Mouse (Mus musculus): ENCODE measurements at regions not wholly inside any gene's neighbourhood (a gene's known extent, or its start where the extent isn't known, plus 50 kb on each side); places are given as distances from the start of the nearest gene placed in this dataset.

DNA sequence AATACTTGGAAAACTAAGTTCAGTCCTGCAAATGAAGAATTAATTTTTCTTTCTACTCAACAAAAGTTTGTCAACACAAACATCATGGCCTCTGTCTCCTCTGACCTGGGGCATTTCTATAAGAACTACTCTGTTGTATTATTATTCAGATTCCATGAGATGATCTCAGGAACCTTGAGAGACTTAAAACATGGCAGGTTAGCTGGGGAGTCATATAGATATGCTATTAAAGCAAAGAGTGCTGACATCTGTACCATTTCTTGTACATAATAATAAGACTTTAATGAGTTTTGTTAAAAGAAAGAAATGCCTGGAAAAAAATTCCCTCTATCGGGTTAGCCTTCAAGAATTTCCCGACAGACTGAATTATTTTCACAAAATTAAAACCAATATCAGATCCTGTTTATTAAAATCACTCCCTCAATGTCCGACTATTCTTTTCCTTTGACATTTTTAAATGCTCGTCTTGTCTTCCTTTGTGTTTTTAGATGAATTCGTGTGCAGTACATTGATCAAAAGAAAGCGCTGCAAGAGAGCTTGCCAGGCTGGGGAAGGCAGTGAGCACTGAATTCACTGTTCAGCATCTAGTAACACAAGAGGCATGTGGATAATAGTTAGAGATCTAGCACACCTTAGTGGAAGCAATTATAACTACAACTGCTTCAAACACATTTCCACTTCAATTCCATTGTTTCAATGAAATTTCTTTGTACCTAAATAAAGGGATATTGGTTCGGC lies 145.0 kb upstream of the Cxadr start:
- no peaks in the 10 kb centered on the region for H3K4me1 ChIP-seq (replicated peaks)
- H3K36me3 ChIP-seq = no peaks in the 10 kb centered on the region
- H3K4me2 ChIP-seq = no peak overlapping the region
- H3K27ac ChIP-seq = no peak overlapping the region
- no peaks in the 10 kb centered on the region for H3K9me3 ChIP-seq (replicated peaks)
- no peak overlapping the region for H3K4me3 ChIP-seq (replicated peaks)
- no peaks in the 10 kb centered on the region for H3K27me3 ChIP-seq
- H3K9ac ChIP-seq = no peak overlapping the region
- WGBS (ENCODE audit: insufficient replicate concordance) = 50% methylated on average over 7 of the region's 7 CpGs
- ATAC-seq (ENCODE audit: low read depth) (no peak), DNase-seq (no peak)

DNA sequence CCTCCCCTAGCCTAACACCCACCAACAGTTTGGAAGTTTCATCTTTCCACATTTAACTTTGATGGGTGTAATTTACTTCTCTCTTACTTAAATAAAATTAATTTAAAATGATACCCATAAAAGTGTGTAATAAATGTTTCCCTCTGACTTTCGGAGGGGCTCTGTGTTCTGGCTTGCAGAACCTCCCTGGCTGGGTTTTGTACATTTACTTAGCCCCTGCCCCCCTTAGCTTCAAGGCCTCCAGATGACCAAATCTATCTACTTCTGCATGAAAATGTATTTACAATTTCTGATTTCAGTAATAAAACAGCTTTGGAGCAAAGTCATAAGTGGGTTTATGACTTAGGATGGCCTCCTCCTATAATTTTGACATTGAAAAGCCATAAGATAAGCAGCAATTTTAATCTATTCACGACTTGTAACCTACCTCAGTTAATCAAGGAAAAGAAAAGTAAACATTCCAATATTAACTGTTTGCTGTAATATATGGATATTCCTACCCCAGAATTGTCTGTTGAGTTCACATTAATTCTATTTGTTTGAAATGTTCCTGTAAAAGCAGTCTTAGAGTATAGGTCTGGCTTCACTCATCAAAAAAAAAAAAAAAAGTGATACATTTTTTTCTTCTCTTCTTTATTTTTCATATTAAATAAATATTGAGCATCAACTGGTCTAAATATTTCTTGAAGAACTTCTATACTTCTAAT lies 147.2 kb upstream of the Cxadr start:
- H3K4me3 ChIP-seq (replicated peaks) = no peak overlapping the region
- no peaks in the 10 kb centered on the region for H3K9me3 ChIP-seq (replicated peaks)
- no peaks in the 10 kb centered on the region for H3K27me3 ChIP-seq
- H3K9ac ChIP-seq = no peak overlapping the region
- H3K27ac ChIP-seq = no peak overlapping the region
- no peaks in the 10 kb centered on the region for H3K36me3 ChIP-seq
- DNase-seq (no peak), ATAC-seq (ENCODE audit: low read depth) (no peak)
- WGBS (ENCODE audit: insufficient replicate concordance) = 40% methylated on average over 2 of the region's 2 CpGs
- H3K4me1 ChIP-seq (replicated peaks) = no peaks in the 10 kb centered on the region
- H3K4me2 ChIP-seq = no peak overlapping the region

DNA sequence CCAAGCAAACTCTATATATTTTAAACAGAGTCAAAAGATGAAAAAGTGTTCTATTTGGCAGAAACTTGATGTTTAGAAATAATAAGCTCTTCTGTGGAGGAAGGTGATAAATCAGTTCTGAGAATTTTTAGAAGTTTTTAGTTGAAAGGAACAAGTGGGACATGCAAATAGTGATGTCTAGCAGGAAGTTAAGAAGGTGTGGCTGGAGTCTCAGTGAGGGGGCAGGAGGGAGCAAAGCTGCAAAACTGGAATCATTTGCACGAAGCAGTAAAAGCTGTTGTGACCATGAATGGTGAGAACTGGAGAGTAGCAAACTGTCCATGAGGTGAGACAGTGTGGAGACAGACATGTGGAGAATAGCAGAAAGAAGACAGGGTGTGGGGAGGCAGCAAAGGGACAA lies 157.1 kb upstream of the Cxadr start:
- ATAC-seq (ENCODE audit: low read depth) = no peak
- Histone ChIP-seq H3K9ac (no peak overlapping the region), H3K9me3 (replicated peaks) (no peaks in the 10 kb centered on the region), H3K4me1 (replicated peaks) (no peaks in the 10 kb centered on the region), H3K36me3 (no peaks in the 10 kb centered on the region), H3K4me3 (replicated peaks) (no peak overlapping the region), H3K27me3 (no peaks in the 10 kb centered on the region), H3K27ac (no peak overlapping the region), H3K4me2 (no peak overlapping the region)
- 41% methylated on average over 1 of the region's 1 CpGs for WGBS (ENCODE audit: insufficient replicate concordance)
- no peak for DNase-seq

DNA sequence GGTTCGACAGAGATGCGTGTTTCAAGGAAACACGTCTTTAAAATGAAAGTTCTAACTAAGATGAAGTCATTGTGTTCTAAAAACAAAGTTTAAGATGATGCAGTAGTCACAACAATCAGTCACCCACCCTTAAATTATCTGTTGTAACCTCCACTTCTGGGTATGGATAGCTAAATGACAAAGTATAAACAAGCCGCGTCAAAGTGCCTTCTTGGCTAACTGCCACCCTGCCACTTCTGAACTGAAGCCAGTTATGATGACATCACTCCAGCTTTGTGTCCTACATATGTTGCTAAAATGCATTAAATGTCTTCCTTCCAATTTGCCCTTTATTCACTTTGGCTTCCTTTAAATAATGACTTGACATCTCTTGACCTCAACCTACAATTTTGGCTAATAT lies 165.8 kb upstream of the Cxadr start:
- Histone ChIP-seq H3K9ac (no peak overlapping the region), H3K27me3 (no peaks in the 10 kb centered on the region), H3K27ac (no peak overlapping the region), H3K4me1 (replicated peaks) (no peaks in the 10 kb centered on the region), H3K36me3 (no peaks in the 10 kb centered on the region), H3K4me2 (no peak overlapping the region), H3K9me3 (replicated peaks) (no peaks in the 10 kb centered on the region), H3K4me3 (replicated peaks) (no peak overlapping the region)
- DNase-seq (no peak), ATAC-seq (ENCODE audit: low read depth) (no peak)
- WGBS (ENCODE audit: insufficient replicate concordance) = 82% methylated on average over 5 of the region's 5 CpGs

DNA sequence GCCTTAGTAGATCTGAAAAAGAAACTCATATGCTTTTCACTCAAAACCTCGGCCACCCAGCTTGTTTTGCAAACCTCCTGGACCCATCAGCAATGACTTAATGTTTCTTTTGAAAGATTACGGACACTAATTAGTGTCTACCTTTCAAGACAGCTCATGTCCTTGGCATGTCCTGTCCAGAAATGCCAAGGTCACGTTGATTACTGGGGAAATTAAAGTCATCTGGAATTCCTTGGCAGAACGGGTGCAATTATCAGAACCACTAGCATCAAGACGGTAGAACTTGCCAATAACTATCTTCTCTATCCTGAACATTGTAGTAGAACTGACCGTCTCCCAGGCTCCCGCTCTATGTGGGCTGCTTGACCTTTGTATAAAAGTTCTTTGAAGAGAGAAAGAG lies 166.8 kb upstream of the Cxadr start:
- H3K27me3 ChIP-seq = no peaks in the 10 kb centered on the region
- H3K4me1 ChIP-seq (replicated peaks) = no peaks in the 10 kb centered on the region
- no peak overlapping the region for H3K4me3 ChIP-seq (replicated peaks)
- H3K36me3 ChIP-seq = no peaks in the 10 kb centered on the region
- H3K9ac ChIP-seq = no peak overlapping the region
- no peak for ATAC-seq (ENCODE audit: low read depth)
- H3K4me2 ChIP-seq = no peak overlapping the region
- no peaks in the 10 kb centered on the region for H3K9me3 ChIP-seq (replicated peaks)
- WGBS (ENCODE audit: insufficient replicate concordance) = 62% methylated on average over 7 of the region's 7 CpGs
- no peak for DNase-seq
- H3K27ac ChIP-seq = no peak overlapping the region

DNA sequence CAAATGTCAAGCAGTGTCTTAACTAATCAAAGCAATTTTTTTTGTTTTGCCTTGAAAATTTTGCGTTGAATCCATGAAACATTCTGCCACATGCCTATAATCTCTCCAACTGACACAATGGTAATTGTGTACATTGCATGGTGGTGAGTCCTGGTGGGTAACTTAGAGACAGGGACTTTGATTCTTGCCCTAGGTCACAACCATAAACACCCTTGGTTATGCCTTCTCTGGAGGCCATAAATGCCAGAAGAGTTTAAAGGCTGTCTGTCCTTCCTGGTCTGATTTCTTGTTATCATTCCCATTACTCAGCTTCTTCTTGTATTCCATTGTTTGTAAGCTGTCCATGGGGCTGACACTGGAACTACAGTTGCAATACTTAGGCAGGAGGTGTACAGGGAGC lies 179.6 kb upstream of the Cxadr start:
- no peak for ATAC-seq (ENCODE audit: low read depth)

DNA sequence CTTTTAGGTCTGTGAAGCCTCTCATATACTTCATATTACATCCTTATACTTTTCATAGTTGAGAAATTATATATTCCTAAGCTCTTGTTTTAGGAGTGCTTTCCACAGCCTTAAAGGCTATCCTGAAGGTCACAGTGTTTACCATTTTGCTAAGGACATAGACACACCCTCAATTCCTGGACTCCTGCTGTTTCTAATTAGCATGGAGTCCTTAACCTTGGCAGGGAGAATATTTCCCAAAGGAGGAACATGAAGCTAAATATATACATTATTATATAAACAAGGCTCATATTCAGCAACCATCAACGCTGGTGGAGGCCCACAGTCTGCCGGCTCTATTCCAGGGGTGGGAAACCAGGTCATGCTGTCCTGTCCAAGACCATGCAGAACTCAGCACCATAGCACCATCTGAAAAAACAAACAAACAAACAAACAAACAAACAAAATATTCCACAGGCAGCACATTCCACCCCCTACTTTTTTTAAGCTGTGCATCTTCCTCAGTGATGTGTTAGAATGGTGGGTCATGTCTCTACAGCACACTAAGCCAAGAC lies 180.9 kb upstream of the Cxadr start:
- no peaks in the 10 kb centered on the region for H3K27me3 ChIP-seq
- DNase-seq = no peak
- H3K4me1 ChIP-seq (replicated peaks) = no peaks in the 10 kb centered on the region
- no peak overlapping the region for H3K9ac ChIP-seq
- H3K27ac ChIP-seq = no peak overlapping the region
- no peaks in the 10 kb centered on the region for H3K9me3 ChIP-seq (replicated peaks)
- H3K4me3 ChIP-seq (replicated peaks) = no peak overlapping the region
- no peak for ATAC-seq (ENCODE audit: low read depth)
- H3K36me3 ChIP-seq = no peaks in the 10 kb centered on the region
- no peak overlapping the region for H3K4me2 ChIP-seq
- WGBS (ENCODE audit: insufficient replicate concordance) = 78% methylated on average over 2 of the region's 2 CpGs

More for the DNA sequence above, 179.6 kb upstream of the Cxadr start:
- Histone ChIP-seq H3K9me3 (replicated peaks) (no peaks in the 10 kb centered on the region), H3K4me2 (no peak overlapping the region), H3K9ac (no peak overlapping the region), H3K4me1 (replicated peaks) (no peaks in the 10 kb centered on the region), H3K4me3 (replicated peaks) (no peak overlapping the region), H3K27ac (no peak overlapping the region), H3K27me3 (no peaks in the 10 kb centered on the region), H3K36me3 (no peaks in the 10 kb centered on the region)
- DNase-seq = no peak
- WGBS (ENCODE audit: insufficient replicate concordance) = 48% methylated on average over 1 of the region's 1 CpGs

DNA sequence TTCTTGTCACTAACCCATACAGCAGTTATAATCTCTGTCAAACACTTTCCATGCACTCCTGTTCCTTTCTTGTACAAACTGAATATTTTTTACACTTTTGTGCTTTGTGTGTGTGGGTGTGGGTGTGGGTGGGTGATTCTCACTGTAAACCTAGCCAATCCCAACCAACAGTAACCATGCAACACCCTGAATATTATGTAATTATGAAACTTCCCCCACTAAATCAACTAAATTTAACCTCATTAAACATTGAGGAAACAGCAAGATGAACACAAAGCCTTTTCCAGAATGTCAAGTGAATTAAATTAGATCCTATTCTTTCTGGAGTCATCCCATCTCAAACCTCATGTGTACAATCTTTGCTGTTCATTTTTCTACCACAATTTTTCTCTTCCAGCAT lies 197.0 kb upstream of the Cxadr start:
- Histone ChIP-seq H3K27me3 (no peaks in the 10 kb centered on the region), H3K4me1 (replicated peaks) (no peaks in the 10 kb centered on the region), H3K27ac (no peak overlapping the region), H3K36me3 (no peaks in the 10 kb centered on the region), H3K9ac (no peak overlapping the region), H3K9me3 (replicated peaks) (no peaks in the 10 kb centered on the region), H3K4me3 (replicated peaks) (no peak overlapping the region), H3K4me2 (no peak overlapping the region)
- DNase-seq (no peak), ATAC-seq (ENCODE audit: low read depth) (no peak)

DNA sequence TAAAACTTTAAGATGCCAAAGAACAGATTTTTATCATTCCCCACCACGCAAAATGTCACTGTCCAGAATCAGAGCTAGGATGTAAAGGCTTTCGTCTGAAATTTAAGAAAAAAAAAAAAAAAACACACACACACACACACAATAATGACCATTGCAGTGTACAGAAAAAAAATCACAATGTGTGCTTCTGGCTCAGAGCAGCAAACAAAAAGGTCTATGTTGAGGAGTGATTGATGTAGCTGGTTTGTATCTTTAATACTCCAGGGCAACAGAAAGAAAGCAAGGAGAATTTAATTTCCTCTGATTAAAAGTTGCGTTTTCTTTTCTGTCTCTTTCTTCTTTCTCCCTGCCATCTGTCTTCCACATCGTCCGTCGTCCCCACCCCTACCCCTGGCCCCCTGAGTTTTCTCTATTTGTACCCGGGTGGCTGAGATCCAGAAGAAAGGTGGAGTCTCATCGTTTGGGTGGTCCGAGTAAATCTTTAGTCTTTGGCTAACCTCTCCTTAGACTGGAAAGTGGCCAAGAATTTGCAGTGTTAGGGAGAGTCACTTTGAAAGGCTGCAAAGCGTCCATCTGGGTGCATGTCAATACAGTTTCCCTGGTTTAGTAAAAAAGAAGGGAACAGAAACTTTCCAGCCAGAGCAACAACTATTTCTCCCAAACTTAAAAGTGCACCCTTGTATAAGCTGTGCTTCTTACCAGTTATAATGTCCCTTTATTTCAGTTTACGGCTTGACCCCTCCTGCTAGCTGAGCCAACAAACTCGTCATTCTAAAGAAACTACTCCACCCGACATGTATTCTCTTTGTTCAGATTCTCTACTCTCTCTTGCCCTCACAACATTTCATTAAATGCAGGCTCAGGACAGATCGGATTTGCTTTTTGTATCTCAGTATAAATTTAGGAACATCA lies 199.6 kb upstream of the Cxadr start:
- Histone ChIP-seq H3K9ac (no peak overlapping the region), H3K27ac (no peak overlapping the region), H3K36me3 (no peaks in the 10 kb centered on the region), H3K27me3 (no peaks in the 10 kb centered on the region), H3K4me3 (replicated peaks) (no peak overlapping the region), H3K4me2 (no peak overlapping the region), H3K4me1 (replicated peaks) (no peaks in the 10 kb centered on the region), H3K9me3 (replicated peaks) (no peaks in the 10 kb centered on the region)
- ATAC-seq (ENCODE audit: low read depth) = no peak
- DNase-seq = no peak
- WGBS (ENCODE audit: insufficient replicate concordance) = 63% methylated on average over 14 of the region's 14 CpGs

DNA sequence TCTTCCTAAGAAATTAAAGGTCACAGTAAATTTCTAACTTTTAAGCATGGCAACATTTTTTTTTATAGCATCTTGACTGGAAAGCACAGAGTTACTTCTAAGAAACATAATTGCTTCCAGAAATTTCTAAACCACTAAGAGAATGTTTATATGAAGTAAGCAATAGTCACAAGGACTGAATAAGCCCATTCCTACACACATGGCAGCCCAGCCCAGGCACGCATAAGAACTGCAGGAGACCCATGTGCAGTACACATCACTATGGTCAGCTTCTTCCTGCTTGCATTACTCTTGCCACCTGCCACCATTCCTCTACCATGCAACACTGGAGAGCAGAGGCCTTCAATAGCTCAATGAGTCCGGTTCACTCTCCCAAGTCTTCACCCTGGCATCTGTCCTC lies 201.4 kb upstream of the Cxadr start:
- Histone ChIP-seq H3K9me3 (replicated peaks) (no peaks in the 10 kb centered on the region), H3K9ac (no peak overlapping the region), H3K27me3 (no peaks in the 10 kb centered on the region), H3K27ac (no peak overlapping the region), H3K36me3 (no peaks in the 10 kb centered on the region), H3K4me1 (replicated peaks) (no peaks in the 10 kb centered on the region), H3K4me3 (replicated peaks) (no peak overlapping the region), H3K4me2 (no peak overlapping the region)
- no peak for DNase-seq
- 68% methylated on average over 2 of the region's 2 CpGs for WGBS (ENCODE audit: insufficient replicate concordance)
- no peak for ATAC-seq (ENCODE audit: low read depth)

DNA sequence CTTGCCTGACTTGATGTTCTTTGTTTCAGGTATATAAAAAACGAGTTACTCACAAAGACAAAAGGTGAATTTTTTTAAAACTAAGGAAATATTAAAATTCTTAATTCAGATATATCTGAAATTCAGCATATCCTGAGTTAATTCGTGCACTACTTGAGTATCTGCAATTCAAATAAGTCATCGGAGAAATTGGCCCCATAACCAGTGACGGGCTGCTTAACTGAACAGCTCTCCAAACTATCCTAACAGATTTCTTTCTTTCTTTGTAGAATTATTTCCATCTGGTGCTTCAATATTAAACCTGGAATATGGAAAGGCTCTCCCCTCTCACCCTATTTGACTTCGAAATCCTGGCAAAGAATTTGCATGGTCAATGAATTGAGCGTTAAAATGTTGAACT lies 202.2 kb upstream of the Cxadr start:
- DNase-seq (no peak), ATAC-seq (ENCODE audit: low read depth) (no peak)
- Histone ChIP-seq H3K4me2 (no peak overlapping the region), H3K9me3 (replicated peaks) (no peaks in the 10 kb centered on the region), H3K4me3 (replicated peaks) (no peak overlapping the region), H3K27ac (no peak overlapping the region), H3K4me1 (replicated peaks) (no peaks in the 10 kb centered on the region), H3K36me3 (no peaks in the 10 kb centered on the region), H3K27me3 (no peaks in the 10 kb centered on the region), H3K9ac (no peak overlapping the region)
- 63% methylated on average over 6 of the region's 6 CpGs for WGBS (ENCODE audit: insufficient replicate concordance)
